Mouse (Mus musculus) liver, adult 2 months (tissue): Measurements from ENCODE around the gene Exoc3l4.

ENCODE experiments used
- CTCF ChIP-seq: fragments of 200-500 bp; IDR thresholded peaks from 2 replicates; pipeline ENCODE4 v1.5.1; 2011; ENCODE audit warnings: low read depth, low read length, control low read depth
- POLR2A ChIP-seq: fragments of 200-500 bp; IDR thresholded peaks from 2 replicates; pipeline ENCODE4 v1.6.1; 2011; ENCODE audit warnings: low read length, control low read depth; ENCODE audit not compliant: insufficient read depth; ENCODE audit errors: extremely low read depth

- no peak for TF ChIP-seq POLR2A
- TF ChIP-seq CTCF = peak; percentile 98
These were observed 9.1 kb downstream of the Exoc3l4 start for GRCm38 (mm10) chr12:111425789-111426460.
